Mouse (Mus musculus): ENCODE results near the gene Tmem186.

The Tmem186 gene

GRCm38 (mm10) chr16:8666452-8666851 lies 28.9 kb upstream of the Tmem186 start:
- DNase-seq (ENCODE audit: low spot score): peak; percentile 50

DNA sequence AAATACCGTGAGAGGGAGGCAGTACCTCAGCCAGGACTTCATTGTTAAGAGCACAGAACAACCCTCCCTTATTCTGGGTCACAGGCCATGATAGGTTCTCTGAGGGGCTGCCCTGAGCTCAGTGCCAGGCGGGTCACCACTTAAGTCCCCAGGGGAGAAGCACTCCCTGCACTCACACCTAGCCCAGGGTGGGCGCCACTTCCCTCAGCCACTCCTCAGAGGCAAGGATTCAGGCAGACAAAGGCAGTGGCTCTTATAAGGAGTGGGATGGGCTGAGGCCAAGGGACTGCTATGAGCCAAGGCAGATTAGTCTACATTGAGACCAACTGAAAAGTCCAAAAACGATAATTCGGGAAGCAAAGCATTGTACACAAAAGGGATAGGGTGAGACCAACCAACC lies 27.9 kb upstream of the Tmem186 start:
- DNase-seq (ENCODE audit: low spot score): no peak

- DNase-seq (ENCODE audit: low spot score): no peak
These were observed 26.4 kb upstream of the Tmem186 start for GRCm38 (mm10) chr16:8663606-8664539.

- DNase-seq (ENCODE audit: low spot score): no peak
These were observed 25.5 kb upstream of the Tmem186 start for GRCm38 (mm10) chr16:8663022-8663421.

- peak; percentile 61 for DNase-seq (ENCODE audit: low spot score)
These were observed 21.3 kb upstream of the Tmem186 start for GRCm38 (mm10) chr16:8658764-8659163.

DNA sequence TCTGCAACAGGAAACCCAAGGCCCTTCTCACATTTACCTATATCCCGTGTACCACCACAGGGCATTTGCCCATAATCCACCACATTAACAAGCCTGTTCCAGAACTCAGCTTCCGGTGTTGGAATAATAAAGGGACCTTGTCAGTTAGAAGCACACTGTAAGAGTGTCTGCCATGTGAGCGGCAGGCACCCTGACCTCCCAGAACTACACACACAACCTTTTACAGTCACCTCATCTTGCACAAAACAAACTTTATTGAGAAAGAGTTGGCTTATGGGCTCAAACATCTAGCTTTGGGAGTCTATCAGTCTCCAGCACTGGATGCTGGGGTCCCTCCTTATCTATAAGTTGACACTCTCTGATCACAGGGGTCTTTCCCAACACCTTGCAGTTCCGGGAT lies 20.8 kb upstream of the Tmem186 start:
- no peak for DNase-seq (ENCODE audit: low spot score)

DNA sequence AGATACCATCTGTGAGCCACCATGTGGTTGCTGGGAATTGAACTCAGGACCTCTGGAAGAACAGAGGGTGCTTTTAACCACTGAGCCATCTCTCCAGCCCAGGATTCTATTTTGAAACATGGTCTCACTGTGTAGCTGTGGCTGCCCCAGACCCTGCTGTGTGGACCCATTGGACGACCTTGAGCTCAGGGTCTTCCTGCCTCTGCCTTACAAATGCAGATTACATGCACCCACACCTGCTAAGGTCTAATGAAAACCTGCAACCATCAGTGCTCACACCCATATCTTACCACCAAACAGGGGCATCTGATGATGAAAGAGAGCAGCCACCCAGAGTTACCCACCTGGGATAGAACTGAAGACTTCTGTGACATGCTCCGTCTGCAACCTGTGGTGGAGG lies 18.7 kb upstream of the Tmem186 start:
- no peak for DNase-seq (ENCODE audit: low spot score)

DNA sequence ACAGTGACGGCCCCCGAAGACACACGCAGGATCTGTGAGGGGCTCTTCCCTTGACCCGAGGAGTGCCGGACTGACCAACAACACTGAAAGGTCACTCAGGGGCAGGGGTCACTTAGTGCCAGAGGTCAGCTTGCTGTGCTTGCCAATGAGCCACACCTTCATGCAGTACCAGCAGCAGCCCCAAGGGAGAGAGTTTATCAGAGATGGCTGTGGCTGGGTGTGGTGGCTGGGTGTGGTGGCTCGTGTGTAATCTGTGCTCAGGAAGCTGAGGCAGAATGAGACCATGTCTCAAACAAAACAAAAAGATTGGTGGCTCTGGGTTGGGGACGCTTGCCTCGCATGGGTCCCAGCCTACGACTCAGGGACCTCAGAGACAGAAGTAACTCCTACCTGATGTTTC lies 18.1 kb upstream of the Tmem186 start:
- DNase-seq (ENCODE audit: low spot score): no peak

DNA sequence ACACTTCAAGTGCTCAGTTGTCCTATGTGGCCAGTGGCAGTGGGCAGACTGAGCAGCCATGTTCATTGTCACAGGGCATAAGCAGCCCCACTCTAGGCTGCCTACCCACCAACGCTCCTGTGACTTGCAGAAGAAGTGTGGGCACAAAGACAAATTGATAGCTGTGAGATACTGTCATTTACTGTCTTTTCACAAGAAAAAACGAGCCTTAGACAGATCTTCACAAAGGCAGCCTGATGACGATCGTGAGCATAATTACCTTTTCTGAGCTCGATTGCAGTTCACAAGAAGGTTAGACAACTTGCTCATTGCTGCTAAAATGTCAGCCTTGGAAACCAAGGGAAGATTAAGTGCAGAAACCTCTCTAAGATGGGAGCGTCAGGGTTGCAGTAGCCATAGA lies 17.6 kb upstream of the Tmem186 start:
- DNase-seq (ENCODE audit: low spot score): no peak

- DNase-seq (ENCODE audit: low spot score): no peak
These were observed 12.5 kb upstream of the Tmem186 start for GRCm38 (mm10) chr16:8650007-8650406.

GRCm38 (mm10) chr16:8645546-8645945 lies 8.0 kb upstream of the Tmem186 start:
- no peak for DNase-seq (ENCODE audit: low spot score)

GRCm38 (mm10) chr16:8643855-8644254 lies 6.3 kb upstream of the Tmem186 start:
- peak; percentile 58 for DNase-seq (ENCODE audit: low spot score)

DNA sequence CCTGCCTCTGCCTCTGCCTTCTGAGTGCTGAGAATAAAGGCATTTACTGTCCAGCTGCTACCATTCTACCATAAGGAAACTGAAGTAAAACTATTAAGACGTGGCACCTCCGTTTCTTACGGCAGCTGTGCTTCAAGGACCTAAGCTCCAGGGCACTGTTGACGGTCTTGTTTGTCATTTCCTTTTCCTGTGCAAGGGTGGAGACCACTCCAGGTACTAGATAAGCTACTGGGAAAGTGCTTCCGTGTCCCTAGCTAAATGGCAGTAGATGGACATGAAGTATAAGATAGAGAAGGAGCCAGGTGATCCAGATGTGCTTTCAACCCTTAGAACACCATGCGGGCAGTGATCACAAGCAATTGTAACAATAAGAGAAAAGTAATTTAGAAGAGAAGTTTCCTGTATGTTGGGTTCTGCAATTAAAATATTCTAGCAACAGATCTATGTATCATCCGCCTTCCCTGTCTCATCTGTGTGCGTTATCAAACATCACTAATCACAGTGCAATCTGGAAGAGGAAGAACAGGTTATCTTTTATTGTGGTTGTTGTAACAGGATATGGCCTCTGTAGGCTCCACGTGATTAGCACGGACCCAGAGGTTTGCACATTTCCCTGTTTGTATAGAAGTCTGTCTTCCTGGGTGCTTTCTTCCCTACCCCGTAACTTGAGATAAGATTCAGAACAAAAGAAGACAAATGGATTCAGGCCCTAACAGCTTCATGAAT lies 2.1 kb upstream of the Tmem186 start:
- no peak for DNase-seq (ENCODE audit: low spot score)

- DNase-seq (ENCODE audit: low spot score): no peak
These were observed 619 bp upstream of the Tmem186 start for GRCm38 (mm10) chr16:8638131-8638530.

- DNase-seq (ENCODE audit: low spot score): no peak
These were observed 670 bp downstream of the Tmem186 start for GRCm38 (mm10) chr16:8636867-8637216.

DNA sequence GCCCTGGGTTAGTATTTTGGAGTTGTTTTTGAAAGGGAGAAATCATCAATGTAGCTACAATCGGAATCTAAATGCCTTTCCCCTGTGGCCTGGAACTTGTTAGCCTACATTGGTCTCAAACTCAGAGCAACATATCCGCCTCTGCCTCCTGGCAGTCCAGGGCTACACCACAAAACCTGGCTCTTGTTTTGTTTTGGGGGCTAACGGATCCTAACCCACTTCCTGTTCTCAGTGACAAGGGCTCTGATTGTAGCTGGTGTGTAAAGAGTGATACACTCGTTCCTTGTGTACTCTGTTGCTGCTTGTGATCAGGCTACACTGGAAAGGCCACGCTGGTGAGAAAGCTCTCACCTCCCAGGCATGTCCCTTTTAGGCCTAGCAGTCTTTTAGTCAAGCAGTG lies 6.1 kb downstream of the Tmem186 start:
- DNase-seq (ENCODE audit: low spot score): no peak

DNA sequence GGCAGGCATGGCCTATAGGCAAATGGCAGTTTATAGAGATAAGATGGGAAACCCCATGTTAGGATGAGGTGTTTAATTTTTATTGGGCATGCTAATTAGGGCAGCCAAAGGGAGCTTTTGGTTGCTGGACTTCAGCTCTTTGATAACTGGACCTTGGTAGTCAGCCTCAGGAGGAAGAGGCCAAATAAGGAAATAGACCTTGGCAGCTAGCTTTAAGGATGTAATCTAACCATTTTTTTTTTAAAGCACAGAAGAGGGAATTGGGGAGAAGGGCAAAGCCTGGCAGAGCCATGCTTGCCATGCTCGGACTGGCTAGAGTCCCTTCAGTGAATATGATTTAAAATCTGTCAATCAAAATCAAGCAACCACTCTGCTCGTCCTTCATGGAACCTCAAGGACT lies 7.1 kb downstream of the Tmem186 start:
- DNase-seq (ENCODE audit: low spot score): no peak

GRCm38 (mm10) chr16:8620315-8621115 lies 17.0 kb downstream of the Tmem186 start:
- no peak for DNase-seq (ENCODE audit: low spot score)

- DNase-seq (ENCODE audit: low spot score): no peak
These were observed 17.7 kb downstream of the Tmem186 start for GRCm38 (mm10) chr16:8619659-8620314.

DNA sequence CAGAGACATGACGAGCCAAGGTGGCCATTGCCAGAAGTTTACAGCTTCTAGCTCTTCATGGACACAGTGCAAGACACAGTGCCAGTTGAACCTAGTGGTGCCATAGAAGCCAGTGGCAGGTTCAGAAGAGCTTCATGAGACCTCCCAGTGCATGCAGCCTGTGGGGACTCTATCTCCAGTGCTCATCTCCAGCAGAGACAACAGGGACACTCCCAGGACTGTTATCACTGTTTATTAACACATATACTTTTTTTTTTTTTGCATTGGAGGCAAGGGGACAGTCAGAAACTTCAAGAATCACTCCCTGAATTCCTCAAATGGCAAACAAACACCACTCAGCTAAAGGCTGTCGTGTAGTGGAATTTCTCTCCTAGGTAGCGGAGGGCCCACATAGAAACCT lies 24.1 kb downstream of the Tmem186 start:
- no peak for DNase-seq (ENCODE audit: low spot score)

DNA sequence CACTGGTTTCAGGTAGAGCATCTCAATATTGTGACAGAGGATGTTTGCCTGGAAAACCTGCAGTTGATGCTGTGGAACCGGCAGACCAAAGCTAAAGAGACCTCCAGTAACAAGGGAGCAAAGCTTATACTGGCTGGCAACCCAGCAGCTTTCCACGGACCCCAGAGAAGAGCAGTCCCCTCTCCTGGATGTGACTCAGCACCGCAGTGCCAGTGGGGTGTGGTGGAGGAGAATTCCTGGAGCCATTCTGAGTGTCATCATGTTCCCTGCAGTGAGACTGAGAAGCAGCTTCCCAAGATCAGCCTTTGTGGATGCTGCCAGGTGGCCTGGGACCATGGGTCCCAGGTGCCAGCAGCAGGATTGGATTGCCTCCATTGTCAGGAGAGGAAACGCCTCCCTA lies 24.5 kb downstream of the Tmem186 start:
- no peak for DNase-seq (ENCODE audit: low spot score)

All from testis, postnatal 10 days (tissue).